Mouse (Mus musculus): ENCODE measurements around the gene Qdpr. TPM values are rescaled to one million over a fixed set of nuclear protein-coding genes. Genes with fewer than 3 reads are reported as not detected.
A peak's percentile ranks its signal among the peaks of the same experiment; 100 is the strongest.
"Not testable (repeated sequence)": the region's sequence is repeated elsewhere in the genome, so short reads cannot be mapped to it uniquely, and the experiment has no call there.

Qdpr gene
- total RNA-seq, 2 experiments from 2014 or later, result 118 to 124 TPM

- DNase-seq (ENCODE audit: low spot score in 2 of 2), result no peak
Observed at GRCm38 (mm10) chr5:45472880-45473450, 22.9 kb upstream of the Qdpr start.

GRCm38 (mm10) chr5:45454456-45454855, 4.4 kb upstream of the Qdpr start:
- DNase-seq (ENCODE audit: low spot score in 2 of 2), result no peak

GRCm38 (mm10) chr5:45453451-45453850, 3.4 kb upstream of the Qdpr start, which contains the start of gene Clrn2:
Clrn2 (plus strand) TSS chr5:45453751.
- no peak for DNase-seq (ENCODE audit: low spot score in 2 of 2)

- no peak for DNase-seq (ENCODE audit: low spot score in 2 of 2)
Observed at GRCm38 (mm10) chr5:45449206-45449605, 830 bp downstream of the Qdpr start.

GRCm38 (mm10) chr5:45448676-45449075, 1.4 kb downstream of the Qdpr start:
- no peak for DNase-seq (ENCODE audit: low spot score in 2 of 2)

GRCm38 (mm10) chr5:45444130-45444832, 5.8 kb downstream of the Qdpr start:
- no peak for DNase-seq (ENCODE audit: low spot score in 2 of 2)

- no peak for DNase-seq (ENCODE audit: low spot score in 2 of 2)
Observed at GRCm38 (mm10) chr5:45441745-45442144, 8.3 kb downstream of the Qdpr start.

- DNase-seq (ENCODE audit: low spot score in 2 of 2), result no peak
Observed at GRCm38 (mm10) chr5:45441124-45441523, 8.9 kb downstream of the Qdpr start.

GRCm38 (mm10) chr5:45438301-45438700, 11.7 kb downstream of the Qdpr start:
- no peak for DNase-seq (ENCODE audit: low spot score in 2 of 2)

GRCm38 (mm10) chr5:45437826-45438225, 12.2 kb downstream of the Qdpr start:
- no peak for DNase-seq (ENCODE audit: low spot score in 2 of 2)

- no peak for DNase-seq (ENCODE audit: low spot score in 2 of 2)
Observed at GRCm38 (mm10) chr5:45435967-45436950, 13.8 kb downstream of the Qdpr start.

GRCm38 (mm10) chr5:45427891-45428290, 22.1 kb downstream of the Qdpr start:
- DNase-seq (ENCODE audit: low spot score in 2 of 2), result no peak

GRCm38 (mm10) chr5:45426416-45427034, 23.5 kb downstream of the Qdpr start:
- no peak for DNase-seq (ENCODE audit: low spot score in 2 of 2)

- DNase-seq (ENCODE audit: low spot score in 2 of 2), result not testable (repeated sequence)
Observed at GRCm38 (mm10) chr5:45425771-45426170, 24.3 kb downstream of the Qdpr start.

- DNase-seq (ENCODE audit: low spot score in 2 of 2), result peak in 1 of 2 experiments; percentile 54
Observed at GRCm38 (mm10) chr5:45424021-45424886, 25.8 kb downstream of the Qdpr start.

GRCm38 (mm10) chr5:45421881-45422844, 27.9 kb downstream of the Qdpr start:
- no peak for DNase-seq (ENCODE audit: low spot score in 2 of 2)

GRCm38 (mm10) chr5:45419841-45420638, 30.0 kb downstream of the Qdpr start:
- DNase-seq (ENCODE audit: low spot score in 2 of 2), result no peak

GRCm38 (mm10) chr5:45417859-45418443, 32.1 kb downstream of the Qdpr start:
- DNase-seq (ENCODE audit: low spot score in 2 of 2), result no peak

Measured in gastrocnemius, postnatal 4 days (tissue).